In genomic region chr7:65357538-65357937, GRCm38 (mm10) we compare ENCODE assay signal across 8 mouse cellular contexts.
DNase-seq lines count a peak whose midpoint lies in the region; ATAC-seq lines count a peak whose summit lies in the region.

No protein-coding gene starts in this region.

- peak; percentile 37 to 63 for DNase-seq in adrenal gland, postnatal 36 days
- DNase-seq in heart, adult 9 months (ENCODE audit: low spot score in 2 of 2): peak; percentile 54 to 62
- DNase-seq in kidney, postnatal 36 days: peak; percentile 36 to 50
- peak; percentile 69 for DNase-seq in lung, postnatal 14 days
- DNase-seq in thymus, adult 18-20 months: no peak

- ATAC-seq in hindbrain, embryonic 13.5 days (ENCODE audit: low FRiP score): no peak
- ATAC-seq in hindbrain, embryonic 12.5 days (ENCODE audit: low FRiP score): no peak
- no peak for ATAC-seq in erythroblast, adult 5-6 weeks (replicated peaks; ENCODE audit: low FRiP score, poor library complexity, severe bottlenecking)

- H3K4me2 ChIP-seq in hindbrain, embryonic 13.5 days: no peak overlapping the region
- H3K4me2 ChIP-seq in hindbrain, embryonic 12.5 days (replicated peaks): no peak overlapping the region

- no peaks in the 10 kb centered on the region for H3K36me3 ChIP-seq in hindbrain, embryonic 13.5 days
- no peaks in the 10 kb centered on the region for H3K36me3 ChIP-seq in hindbrain, embryonic 12.5 days

- H3K4me1 ChIP-seq in hindbrain, embryonic 13.5 days (replicated peaks): peaks cover 15% of the 10 kb centered on the region
- 0 out of 2 replicates have a peak, but pooled peaks cover 14% of the 10 kb centered on the region for H3K4me1 ChIP-seq in hindbrain, embryonic 12.5 days

- WGBS in hindbrain, embryonic 13.5 days: 20% methylated on average over 1 of the region's 1 CpGs
- 34% methylated on average over 1 of the region's 1 CpGs for WGBS in hindbrain, embryonic 12.5 days

- H3K9ac ChIP-seq in hindbrain, embryonic 13.5 days: no peak overlapping the region
- no peak overlapping the region for H3K9ac ChIP-seq in hindbrain, embryonic 12.5 days

- H3K27me3 ChIP-seq in hindbrain, embryonic 13.5 days: no peaks in the 10 kb centered on the region
- no peaks in the 10 kb centered on the region for H3K27me3 ChIP-seq in hindbrain, embryonic 12.5 days

- H3K9me3 ChIP-seq in hindbrain, embryonic 13.5 days: no peaks in the 10 kb centered on the region
- no peaks in the 10 kb centered on the region for H3K9me3 ChIP-seq in hindbrain, embryonic 12.5 days (replicated peaks)

- no peak overlapping the region for H3K4me3 ChIP-seq in hindbrain, embryonic 13.5 days
- H3K4me3 ChIP-seq in hindbrain, embryonic 12.5 days: no peak overlapping the region

- peak overlapping the region; percentile 62 for H3K27ac ChIP-seq in hindbrain, embryonic 13.5 days
- no peak overlapping the region for H3K27ac ChIP-seq in hindbrain, embryonic 12.5 days

Comparison
In these comparisons a context has a peak if more than half of its experiments do, and no peak if none do; other contexts are left out.
1. DNase-seq: peak in adrenal gland, postnatal 36 days (2 of 2), heart, adult 9 months (2 of 2), kidney, postnatal 36 days (2 of 2) and lung, postnatal 14 days (single experiment); none in thymus, adult 18-20 months (0 of 2).